Mouse (Mus musculus) testis, adult 2 months (tissue): ENCODE measurements around the gene Traf3.

Source experiments
- CTCF ChIP-seq: fragments of 200-500 bp; IDR thresholded peaks from 2 replicates; pipeline ENCODE4 v1.5.1; 2012; ENCODE audit warnings: low read depth, mild to moderate bottlenecking, inconsistent platforms, low read length, moderate library complexity; ENCODE audit not compliant: control insufficient read depth, insufficient read depth, insufficient replicate concordance
- POLR2A ChIP-seq: fragments of 200-500 bp; IDR thresholded peaks from 2 replicates; pipeline ENCODE4 v1.6.1; 2012; ENCODE audit warnings: low read depth, mild to moderate bottlenecking, inconsistent platforms, low read length, moderate library complexity; ENCODE audit not compliant: control insufficient read depth

- TF ChIP-seq POLR2A = no peak
- TF ChIP-seq CTCF = no peak
Observed at GRCm38 (mm10) chr12:111159659-111160428, 6.3 kb upstream of the Traf3 start.
